Mouse (Mus musculus): ENCODE measurements around the gene Atg7.

Atg7 gene

DNA sequence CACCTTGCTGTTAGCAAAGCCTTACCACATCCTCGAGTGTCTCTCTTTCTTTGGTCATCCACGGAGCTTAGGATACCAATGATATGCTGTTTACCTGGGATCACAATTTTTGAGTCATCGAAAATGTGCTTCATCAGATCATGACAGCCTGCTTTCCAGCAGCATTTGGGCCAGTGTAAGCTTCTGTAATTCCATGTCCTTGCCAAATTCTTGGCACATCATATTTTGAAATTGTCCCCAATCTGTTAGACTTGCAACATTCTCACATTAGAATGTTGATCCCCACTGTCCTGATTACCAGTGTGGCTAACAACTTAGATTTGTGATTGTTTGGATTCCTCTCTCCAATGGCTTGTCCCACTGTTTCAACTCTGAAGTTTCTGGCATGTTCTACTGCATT is 144.7 kb downstream of the Atg7 start:
- 91% methylated on average over 3 of the region's 3 CpGs for WGBS

DNA sequence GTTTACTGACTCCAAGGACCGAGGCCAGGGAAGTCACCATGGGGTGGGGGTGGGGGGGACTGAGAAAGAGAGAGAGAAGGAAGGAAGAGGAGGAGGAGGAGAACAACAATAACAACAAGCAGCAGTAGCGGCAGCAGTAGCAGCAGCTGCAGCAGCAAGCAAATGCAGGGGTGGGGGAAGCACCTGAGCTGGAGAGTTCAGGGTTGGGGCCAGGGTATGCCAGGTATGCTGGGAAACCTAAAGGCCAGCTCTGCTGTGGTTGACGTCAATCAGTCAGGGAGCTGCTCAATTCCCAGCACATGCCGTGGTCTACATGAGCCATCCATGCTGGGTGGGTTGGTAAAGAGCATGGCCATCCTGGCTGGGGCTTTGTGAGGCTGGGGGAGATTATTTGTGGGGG is 145.8 kb downstream of the Atg7 start:
- 97% methylated on average over 4 of the region's 4 CpGs for WGBS

DNA sequence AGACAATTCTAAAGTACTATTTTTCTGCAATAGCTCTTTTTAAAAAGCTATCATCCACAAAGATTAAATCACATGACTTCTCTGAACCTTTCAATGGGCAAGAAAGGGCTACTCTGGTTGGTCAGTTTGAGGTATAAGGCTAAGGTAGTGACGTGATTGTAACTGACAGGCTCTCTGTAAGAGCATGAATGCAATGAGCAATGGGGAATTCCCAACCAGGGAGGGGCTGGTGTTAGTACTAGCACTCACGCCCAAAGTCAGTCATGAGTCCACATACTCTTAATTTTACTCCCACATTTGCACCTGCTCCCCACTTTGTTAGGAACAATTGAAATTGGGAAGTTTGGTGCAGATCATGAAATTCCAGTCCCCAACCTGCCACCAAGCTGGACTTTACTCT is 147.2 kb downstream of the Atg7 start:
- 97% methylated on average over 2 of the region's 2 CpGs for WGBS

DNA sequence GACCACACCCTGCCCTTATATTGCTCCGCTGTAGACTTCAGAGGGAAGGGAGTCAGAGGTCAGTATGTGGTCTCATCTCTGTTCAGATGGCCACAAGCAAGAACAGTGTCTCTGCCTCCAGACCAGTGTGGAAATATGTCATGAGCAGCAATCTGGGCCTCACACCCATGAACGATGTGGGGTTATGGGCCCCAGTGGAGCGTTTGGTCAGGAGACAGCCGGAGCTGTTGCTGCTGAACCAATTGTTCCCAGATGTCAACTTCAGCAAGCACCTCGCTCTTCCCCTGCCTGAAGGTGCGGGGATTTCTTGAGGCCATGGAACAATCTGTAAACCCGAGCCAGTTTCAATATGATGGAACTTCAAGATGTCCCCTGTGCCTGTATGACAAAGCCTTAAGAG is 148.0 kb downstream of the Atg7 start:
- 96% methylated on average over 7 of the region's 7 CpGs for WGBS

DNA sequence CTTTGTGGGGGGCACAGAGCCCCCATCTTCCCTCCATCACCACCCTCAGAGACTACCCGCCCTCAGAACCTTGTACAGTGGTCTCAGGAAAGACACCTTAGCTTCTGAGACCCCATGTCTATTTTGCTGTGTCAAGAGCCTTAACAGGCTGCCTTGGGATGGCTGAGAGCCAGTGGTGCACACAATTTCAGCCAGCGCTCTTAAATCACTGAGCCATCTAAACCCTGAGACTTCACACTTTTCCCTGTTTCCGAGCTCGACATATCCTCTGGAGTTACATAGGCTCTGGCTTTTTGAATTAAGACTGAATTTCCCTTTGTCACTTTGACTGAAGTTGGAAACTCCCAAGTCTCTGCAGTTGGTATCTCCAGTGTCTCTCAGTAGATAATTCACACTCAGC is 148.9 kb downstream of the Atg7 start:
- WGBS = 93% methylated on average over 4 of the region's 4 CpGs

DNA sequence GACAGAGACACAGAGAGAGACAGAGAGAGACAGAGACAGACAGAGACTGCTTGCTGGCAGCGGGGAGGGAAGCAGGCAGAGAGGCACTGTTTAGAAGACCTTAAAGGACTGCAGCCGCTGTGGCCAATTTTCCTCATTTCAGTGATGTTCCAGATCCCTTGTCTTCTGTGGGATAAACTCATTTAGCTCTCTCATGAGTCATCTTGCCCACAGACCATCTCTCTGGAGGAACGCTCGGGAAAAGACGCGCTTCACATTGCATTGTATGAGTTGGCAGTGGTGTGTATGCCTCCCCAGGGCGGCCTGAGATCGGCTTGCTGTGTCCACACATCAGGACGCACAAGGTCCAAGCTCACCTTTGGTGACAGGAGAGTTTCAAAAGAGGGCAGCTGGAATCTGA is 151.8 kb downstream of the Atg7 start:
- WGBS = 57% methylated on average over 9 of the region's 9 CpGs

DNA sequence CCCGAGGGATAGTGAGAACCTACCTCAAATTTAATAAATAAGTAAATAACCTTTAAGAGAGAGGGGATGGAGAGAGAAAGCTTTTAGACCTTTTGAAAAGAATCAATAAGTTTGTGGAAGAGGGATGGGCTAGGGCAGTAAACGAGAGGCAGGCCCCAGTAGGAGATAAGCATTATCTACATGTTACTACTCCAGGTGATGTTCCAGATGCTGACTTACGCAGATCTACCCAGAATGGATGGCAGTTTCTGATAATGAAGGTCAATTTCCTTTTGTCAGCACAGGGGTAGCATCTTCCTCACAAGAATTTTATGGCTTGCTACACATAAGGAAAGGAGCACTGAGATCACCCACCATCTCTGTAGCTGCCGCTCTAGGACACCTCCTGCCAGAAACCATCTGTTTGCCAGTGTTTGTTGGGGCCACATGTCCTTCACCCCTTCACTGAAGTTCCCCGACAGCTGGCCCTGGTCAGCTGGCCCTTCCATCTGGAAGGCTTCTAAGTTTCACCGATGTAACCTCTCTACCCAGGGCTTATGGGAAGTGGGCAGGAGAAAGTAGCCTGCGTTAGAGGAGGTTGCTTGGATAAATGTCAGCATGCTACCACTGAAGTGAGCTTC is 152.9 kb downstream of the Atg7 start:
- WGBS = 90% methylated on average over 7 of the region's 7 CpGs

DNA sequence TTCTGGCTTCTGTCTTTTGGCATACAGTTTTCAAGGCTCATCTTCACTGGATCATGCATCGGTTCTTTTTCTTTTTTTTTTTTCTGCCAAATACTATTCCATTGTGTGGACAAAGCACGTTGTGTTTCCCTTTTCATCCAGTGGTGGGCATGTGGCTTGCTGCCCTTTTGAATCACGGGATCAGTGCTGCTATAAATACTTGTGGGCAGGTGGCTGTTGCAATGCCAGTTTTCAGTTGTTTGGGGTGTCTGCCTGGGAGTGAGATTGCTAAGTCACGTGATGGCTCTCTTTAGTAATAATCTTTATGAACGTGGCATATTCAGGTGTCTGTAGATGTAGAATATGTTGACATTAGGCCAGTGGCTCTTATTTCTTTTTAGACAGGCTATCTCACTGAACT is 155.0 kb downstream of the Atg7 start:
- WGBS = 52% methylated on average over 5 of the region's 5 CpGs

DNA sequence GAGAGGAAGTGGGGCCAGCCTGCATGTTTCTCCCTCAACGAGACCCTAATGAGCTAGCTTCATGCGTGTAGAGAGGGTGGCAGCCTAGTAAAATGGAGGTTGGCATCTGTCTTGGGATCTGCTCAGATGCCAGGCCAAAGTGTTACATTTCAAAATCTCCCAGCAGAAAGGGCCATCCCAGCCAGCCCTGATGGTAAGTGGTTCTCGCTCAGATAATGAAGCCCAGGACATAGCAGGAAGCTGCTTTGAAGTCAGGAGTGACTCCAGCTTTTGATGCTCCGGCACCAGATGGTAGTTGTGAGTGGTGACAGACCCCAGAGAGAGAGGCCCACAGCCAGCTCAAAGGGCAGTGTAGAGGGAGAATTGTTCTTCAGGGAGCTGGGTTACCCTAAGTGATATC is 155.8 kb downstream of the Atg7 start:
- WGBS = 82% methylated on average over 4 of the region's 4 CpGs

DNA sequence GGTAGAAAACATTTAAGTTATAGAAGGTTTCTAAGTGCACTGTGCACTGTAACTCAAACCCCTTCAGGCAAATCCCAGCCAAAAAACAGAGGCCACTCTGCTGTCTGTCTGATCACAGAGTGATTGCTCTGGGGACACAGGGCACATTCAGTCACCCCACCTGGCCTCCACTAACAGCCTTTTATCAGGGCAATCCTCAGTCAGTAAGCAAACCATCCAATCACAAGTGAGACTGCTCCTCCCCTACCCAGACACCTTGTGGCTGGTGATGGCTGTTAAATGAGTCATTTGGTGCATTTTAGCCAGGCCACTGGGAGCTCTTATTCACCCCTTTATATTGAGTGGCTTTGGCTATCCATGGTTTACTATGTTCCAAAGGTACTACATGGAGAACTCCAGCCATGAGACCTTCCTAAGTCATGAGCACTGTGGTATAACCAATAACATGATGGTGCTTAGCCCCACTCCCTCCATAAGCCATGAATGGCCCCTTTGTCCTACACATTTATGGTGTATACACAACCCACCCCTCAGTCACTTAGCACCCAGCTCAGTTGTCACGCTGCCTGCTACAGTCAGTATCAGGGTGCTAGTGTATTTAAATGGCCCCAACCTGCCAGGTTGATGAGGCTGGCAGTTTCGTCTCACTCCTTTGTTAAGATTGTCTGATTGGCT is 157.5 kb downstream of the Atg7 start:
- 95% methylated on average over 2 of the region's 2 CpGs for WGBS

DNA sequence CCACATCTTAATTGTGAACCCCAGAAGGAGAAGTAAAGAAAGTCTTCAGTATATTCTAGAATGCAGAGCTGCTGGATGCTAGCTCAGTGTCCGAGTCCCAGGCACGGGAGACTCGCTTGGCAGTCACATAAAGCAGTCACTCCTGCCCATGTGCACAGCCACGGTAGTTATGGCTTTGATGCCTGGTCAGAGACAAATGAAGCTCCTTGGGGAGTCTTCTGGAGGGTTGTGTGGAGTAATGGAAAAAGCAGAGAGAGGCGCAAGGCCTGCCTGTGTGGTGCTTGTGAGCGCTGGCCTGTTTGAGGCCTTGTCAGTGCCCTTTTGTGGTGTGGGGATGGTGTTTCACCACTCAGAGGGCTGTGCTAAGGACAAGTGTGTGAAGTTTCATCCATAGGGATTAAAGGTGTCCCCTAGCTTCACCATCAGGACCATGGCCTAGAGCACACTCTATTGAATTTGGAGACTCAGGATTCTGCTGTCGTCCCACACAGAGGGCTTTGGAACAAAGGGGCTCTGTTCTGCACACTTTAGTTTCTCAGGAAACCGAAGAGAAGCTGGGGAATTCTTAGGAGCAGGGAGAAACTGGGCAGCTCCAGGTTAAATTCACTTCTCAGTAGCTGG is 161.1 kb downstream of the Atg7 start:
- WGBS = 72% methylated on average over 8 of the region's 8 CpGs

DNA sequence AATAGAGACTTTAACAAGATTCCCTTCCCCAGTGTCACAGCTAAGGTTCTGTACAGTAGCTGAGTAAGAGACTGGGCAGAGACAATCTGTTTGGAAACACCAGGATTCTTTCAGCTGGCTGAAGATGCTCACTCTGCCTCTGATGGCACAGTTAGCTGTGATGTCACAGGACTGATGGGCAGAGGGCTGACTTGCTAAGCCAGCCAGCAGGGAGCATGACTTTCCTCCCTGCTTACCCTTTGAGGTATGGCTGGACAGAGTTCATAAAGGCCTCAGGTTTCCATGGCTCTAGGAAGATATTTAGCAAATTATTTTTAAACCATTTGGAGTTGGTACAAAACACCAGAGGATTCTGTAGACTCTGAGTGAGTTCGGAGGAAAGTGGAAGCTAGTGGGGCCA is 162.0 kb downstream of the Atg7 start:
- WGBS = 63% methylated on average over 1 of the region's 1 CpGs

DNA sequence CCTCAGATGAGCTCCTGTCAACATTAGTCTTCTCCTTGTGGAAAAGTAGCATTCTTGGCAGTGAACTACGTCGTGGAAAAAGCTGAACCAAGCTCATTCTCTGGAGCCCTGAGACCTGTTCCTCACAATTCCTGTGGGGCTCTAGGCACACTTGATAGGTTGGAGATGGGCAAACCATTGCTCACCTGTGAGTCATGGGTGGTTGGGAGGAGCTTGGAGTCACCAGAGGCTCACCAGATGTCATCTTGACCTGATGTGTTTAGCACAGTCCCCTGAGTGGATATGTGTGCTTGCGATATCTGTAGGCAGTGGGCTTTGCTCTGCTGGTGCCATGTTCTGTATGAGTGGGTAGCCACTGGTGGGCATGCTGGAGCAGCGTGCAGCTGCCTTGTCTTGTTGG is 163.0 kb downstream of the Atg7 start:
- WGBS = 97% methylated on average over 4 of the region's 4 CpGs

DNA sequence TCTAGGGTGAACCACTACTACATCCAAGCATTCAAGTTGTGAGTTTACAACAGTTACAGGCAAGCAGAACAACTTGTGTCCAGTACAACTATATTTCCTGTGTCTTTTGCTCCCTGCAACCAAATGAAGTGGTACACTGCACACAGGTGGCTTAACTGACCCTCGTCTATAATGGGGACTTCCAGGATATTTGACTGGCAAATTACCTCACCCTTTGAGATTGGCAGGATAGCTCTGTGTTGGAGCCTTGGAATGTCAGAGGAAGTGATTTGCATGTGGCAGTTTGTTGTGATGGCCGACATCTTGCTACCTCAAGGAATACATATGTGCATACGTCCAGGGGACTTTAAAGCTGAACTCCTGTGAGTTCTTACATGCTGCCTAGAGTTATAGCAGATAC is 164.6 kb downstream of the Atg7 start:
- WGBS = 91% methylated on average over 3 of the region's 3 CpGs

DNA sequence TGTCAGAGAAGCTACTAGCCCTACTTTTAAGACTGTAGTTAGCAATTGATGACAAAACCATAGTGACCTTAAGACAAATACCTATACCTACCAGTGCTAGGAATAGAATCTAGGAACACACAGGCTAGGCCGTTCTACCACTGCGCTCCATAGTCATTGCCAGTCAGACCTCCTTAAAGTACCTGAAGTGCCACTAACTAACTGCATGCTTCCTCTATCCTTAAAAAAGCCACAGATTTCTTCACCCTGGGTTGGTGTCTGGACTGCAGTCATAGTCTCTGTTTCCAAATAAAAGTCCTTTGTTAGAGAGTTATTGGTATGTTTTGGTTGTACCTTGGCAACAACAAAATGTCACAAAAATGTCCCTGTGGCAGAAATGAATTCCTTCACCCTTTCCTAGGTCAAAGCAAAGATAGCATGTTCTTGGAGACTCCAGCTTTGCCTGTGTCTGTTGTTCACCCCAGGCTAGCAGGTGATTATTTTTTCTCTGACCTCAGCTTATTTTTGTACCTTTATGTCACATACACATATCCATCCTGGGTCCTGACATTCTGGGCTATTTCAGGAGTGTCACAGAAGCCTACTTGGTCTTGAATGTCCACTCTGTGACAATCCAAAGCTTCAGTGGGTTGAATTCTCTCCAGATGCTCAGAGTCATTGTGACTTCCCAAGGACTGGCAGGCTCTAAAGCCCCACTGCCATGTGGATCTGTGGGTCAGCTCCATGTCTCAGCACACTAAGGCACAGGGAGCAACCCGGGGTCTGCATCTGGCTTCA is 165.9 kb downstream of the Atg7 start:
- WGBS = 91% methylated on average over 3 of the region's 3 CpGs

DNA sequence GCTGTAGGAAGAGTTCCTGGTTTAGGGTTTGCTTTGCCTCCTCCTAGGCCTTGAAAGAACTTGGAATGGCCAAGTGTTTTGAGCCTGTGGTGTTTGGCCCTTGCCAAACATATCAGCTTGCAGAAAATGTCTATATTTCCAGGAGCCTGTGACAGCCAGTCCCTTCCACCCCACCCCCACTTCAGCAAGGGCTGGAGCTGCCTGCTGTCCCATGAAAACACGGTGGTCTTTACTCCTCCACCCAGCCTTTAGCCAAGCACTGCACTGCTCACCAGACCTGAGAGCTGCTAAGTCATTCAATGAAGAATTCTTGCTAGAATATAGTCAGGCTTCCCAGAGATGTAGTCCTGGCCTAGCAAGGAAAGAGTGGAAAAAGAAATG is 166.5 kb downstream of the Atg7 start:
- 82% methylated on average over 1 of the region's 1 CpGs for WGBS

DNA sequence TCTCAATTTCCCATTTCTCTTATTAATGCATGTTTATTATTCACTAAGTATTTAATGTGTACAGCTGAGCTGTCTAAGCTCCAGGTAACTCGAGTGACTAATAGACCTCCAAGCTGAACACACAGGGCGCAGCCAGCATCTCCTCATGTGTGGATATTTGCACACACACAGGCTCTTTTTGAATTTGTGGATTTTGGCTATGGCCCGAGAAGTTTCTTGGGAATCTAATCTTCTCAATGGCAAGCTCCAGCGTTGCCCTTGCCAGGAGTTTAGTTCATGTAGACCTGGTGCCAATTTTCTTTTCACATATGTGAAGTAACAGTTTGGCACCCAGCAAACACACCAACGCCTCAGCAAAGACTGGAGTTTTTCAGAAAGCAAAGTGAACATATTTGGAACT is 169.4 kb downstream of the Atg7 start:
- WGBS = 59% methylated on average over 5 of the region's 5 CpGs

DNA sequence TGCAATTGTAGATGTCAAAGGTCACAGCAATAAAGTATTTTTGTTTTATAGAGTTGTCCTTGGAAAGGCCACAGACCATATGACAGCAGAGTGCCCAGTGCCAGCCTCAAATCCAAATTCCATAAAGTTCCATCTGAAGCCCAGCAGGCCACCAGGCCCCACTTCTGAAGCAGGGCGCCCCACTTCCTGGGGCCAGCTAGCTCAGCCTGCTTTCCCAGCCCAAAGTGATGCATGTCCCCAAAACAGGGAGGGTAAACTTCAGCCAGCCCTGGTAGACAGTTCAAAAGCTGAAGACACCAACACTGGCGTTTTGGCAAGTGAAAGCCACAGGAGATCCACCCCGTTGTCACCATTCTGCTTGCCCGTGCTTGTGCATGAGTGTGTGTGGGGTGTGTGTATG is 169.9 kb downstream of the Atg7 start:
- 76% methylated on average over 4 of the region's 4 CpGs for WGBS

DNA sequence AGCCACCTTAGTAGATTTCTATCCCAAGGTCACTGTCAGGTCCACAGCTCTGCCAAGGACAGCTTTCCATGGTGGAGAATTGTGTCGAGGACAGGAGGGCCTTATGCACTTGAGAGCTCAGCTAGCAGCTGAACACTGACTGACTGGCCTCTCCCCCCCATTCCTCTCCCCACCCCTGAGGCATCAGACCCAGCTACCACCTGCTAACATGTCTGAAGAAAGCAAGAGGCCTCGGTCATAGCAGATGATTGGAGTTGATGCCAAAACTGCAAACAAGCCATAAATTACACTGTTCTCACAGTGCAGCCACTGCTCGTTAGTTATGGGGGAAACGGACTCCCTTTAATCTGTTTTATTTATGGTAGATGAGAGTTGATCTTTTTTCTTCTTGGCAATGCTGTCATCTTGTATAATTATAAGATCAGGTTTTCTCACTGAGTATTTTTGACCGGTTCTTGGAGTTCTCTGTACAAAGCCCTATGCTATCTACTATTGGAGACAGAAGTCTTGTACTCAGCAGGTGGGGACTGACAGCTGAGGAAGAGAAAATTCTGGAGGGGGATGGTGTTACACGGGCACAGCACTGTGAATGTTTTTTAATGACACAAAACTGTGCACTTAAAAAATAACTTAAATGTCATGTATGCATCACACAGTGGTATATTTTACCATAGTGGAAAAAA is 171.4 kb downstream of the Atg7 start:
- WGBS = 52% methylated on average over 6 of the region's 6 CpGs

DNA sequence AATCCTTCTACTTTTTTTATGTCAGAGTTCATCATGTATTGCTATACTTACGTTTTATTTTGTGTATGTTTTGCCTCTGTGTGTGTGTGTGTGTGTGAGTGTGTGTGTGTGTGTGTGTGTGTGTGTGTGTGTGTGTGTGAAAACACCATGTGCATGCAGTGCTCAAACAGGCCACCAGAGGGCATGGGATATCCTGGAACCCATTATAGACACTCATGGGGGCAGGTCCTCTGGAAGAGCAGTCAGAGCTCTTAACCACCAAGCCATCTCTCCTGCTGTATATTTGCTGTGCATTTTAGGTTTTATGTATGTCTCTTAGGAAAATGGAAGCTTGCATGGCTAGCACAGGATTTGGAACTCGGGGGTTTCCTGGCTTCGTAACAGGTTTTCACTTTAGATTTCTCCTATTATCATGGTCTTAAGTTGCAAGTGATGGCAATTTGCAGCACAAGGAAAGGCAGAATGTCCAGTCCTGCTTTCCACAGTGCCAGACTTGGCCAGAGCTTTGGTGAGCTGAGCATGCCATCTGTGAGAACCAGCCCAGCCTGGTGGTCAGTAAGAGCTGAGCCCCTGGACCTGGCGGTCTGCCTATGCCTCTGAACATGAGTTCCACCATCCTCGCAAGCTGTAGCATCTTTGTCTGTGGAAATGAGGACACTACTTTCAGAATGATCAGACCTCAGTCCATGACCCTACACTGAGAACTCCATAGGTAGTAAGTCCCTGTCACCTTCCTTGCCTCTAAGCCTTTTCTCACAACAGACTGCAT is 172.2 kb downstream of the Atg7 start:
- WGBS = 92% methylated on average over 5 of the region's 5 CpGs

DNA sequence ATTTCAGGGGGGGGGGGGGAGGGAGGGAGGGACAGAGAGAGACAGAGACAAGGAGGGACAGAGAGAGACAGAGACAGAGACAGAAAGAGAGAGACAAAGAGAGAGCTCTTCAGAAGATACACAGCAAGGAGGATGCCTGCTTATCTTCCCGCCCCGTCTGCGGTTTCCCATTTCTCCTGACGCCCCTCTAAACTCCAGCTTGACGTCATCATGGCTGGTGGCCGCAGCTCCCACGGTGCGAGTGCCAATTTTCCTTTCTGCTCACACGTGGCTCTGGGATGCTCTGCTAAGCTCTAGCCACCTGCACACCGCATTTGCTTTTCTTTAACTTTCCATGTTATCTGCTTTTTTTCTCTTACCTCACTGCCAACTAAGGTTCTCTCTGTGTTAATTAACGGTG is 175.1 kb downstream of the Atg7 start:
- 54% methylated on average over 11 of the region's 11 CpGs for WGBS
